Mouse (Mus musculus): ENCODE data around the gene BC052040. TPM values are rescaled to one million over a fixed set of nuclear protein-coding genes. Genes with fewer than 3 reads are reported as not detected.
A peak's percentile ranks its signal among the peaks of the same experiment; 100 is the strongest.

Gene BC052040
- polyA plus RNA-seq (2016; fragmentation: Nextera tagmentation; extraction: Ambion mirVana): 13.3 and 15.9 TPM in 2 replicates

DNA sequence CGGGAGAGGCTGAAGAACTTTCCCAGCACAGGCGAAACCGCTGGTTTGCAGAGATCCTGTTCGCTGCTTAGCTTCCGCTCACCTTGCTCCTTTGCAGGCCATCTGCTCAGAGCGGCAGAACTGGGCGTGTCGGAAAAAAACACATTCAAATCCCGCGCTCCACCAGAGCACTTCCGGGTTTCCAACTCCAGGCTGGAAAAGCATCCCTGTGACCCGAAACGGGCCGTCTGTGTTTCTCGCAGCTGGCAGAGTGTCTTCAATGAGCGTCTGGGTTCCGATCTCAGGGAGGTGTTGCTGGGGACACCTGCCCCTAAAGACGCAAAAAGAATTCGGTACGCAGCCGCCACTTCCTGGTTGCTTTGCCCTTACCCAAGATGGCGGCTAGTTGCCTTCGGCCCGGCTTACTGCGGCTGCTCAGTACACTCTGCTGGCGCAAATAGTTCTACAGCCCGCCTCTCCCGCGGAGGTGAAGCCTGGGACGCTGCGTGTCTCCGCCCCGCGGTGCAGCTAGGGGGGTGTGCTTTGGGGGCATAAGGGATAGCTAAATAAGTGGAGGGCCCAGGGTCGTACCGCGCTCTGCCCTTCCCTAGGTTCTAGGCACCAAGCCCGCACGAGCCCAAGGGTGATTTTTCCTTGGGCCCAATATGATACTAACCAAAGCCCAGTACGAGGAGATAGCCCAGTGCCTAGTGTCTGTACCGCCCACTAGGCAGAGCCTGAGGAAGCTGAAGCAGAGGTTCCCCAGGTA lies at the start of gene BC052040:
Gene BC052040 (plus strand): TSS at position 476 of the 748 bp plus-strand sequence.
- H3K36me3 ChIP-seq: no peaks in the 10 kb centered on the region
- under 1% methylated on average over 41 of the region's 41 CpGs for WGBS

DNA sequence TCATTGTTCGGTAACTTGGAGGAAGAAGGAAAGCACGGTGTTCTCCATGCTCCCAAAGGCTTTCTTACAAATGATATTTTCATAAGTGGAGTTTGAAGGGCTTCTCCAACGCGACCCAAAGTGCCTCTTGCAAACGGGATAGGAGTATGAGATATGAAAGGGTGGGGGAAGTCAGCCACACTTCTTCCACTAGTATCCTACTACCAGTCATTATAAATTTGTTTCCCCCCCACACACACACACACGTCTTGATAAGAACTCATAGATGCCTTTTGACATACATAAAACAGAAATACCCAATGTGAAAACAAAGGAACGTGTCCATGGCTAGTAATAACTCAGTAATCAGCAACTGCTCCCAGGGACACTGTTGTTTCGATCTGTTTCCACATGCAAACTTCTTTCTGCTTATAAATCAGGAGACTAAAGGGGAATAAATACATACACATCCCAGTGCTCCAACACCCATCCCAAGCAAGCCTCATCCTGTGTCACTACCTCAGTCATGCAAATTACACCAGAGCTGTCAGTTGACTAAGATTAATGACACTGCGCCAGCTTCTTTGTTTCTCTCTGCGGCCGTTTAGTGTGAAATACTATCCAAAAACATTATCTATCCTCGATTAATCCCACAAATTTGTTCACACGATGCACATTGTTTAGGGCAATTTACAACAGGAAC lies 43.4 kb upstream of the BC052040 start:
- Histone ChIP-seq H3K27ac (no peak overlapping the region), H3K4me3 (no peak overlapping the region), H3K27me3 (replicated peaks) (no peaks in the 10 kb centered on the region), H3K36me3 (no peaks in the 10 kb centered on the region), H3K9me3 (no peaks in the 10 kb centered on the region), H3K9ac (no peak overlapping the region), H3K4me1 (peaks cover 15% of the 10 kb centered on the region), H3K4me2 (replicated peaks) (peak overlapping the region; percentile 24)
- ATAC-seq (ENCODE audit: low FRiP score, low read depth): peak; percentile 93
- 23% methylated on average over 13 of the region's 13 CpGs for WGBS

More for the DNA sequence above, at the start of gene BC052040:
- peak within 1 kb of the TSS; percentile 70 for H3K4me2 ChIP-seq (replicated peaks)
- peaks cover 16% of the 10 kb centered on the region; the same call in 1 of the 2 replicates for H3K4me1 ChIP-seq
- H3K4me3 ChIP-seq: peak within 1 kb of the TSS; percentile 69
- H3K9ac ChIP-seq: peak within 1 kb of the TSS; percentile 54
- H3K27ac ChIP-seq: no peak within 1 kb of the TSS
- no peaks in the 10 kb centered on the region for H3K27me3 ChIP-seq (replicated peaks)
- no peaks in the 10 kb centered on the region for H3K9me3 ChIP-seq
- ATAC-seq (ENCODE audit: low FRiP score, low read depth): peak; percentile 96

DNA sequence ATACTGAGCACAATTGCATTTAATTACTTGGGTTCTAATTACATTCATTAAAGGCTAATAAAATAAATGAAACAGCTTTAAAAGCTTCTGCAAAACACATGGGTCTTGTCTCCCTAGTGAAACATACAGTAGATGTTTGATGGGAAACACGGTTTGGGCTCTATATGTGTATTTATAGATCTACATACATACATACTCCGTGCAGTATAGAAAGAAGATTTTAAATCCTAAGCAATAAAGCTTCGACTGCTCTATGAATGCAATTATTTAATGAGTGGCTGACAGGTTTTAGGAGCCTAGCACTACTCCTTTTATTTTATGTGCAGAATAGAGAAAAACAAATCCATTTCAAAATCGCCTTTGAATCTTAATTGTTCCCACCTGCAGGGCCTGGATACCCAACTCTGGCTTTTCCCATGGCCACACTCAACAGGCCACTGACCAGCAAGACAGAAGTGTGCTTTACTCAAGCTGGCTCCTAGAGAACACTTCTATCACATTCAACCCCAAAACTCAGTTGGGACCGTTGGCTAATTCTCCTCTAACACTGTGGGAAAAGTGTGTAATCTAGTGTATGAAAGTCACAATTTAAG lies 42.7 kb upstream of the BC052040 start:
- Histone ChIP-seq H3K4me1 (peaks cover 15% of the 10 kb centered on the region), H3K4me3 (no peak overlapping the region), H3K9ac (no peak overlapping the region), H3K27me3 (replicated peaks) (no peaks in the 10 kb centered on the region), H3K9me3 (no peaks in the 10 kb centered on the region), H3K27ac (no peak overlapping the region), H3K36me3 (no peaks in the 10 kb centered on the region), H3K4me2 (replicated peaks) (0 out of 2 replicates have a peak overlapping the region, but pooled peaks have one; percentile 24)
- peak; percentile 73 for ATAC-seq (ENCODE audit: low FRiP score, low read depth)
- 34% methylated on average over 5 of the region's 5 CpGs for whole genome bisulfite sequencing

DNA sequence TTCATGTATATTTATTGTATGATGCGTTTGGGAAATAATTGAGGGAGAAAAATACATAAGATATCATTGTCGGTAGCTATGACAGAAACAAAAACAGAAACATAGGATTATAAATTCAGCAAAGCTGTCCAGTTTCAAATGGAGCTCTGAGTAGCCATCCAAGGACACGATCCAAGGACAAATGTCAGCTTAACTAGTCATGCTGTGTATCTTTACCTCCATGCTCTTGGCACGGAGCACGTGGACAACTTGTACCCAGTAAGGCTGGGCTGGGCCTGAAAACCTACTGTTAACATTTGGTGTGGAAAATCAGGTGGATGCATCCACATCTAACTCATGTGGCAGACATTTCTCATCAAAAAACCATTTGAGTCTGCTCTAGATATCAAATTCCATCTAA lies 41.8 kb upstream of the BC052040 start:
- Histone ChIP-seq H3K9ac (no peak overlapping the region), H3K27me3 (replicated peaks) (no peaks in the 10 kb centered on the region), H3K27ac (no peak overlapping the region), H3K4me1 (peaks cover 15% of the 10 kb centered on the region), H3K36me3 (no peaks in the 10 kb centered on the region), H3K4me2 (replicated peaks) (no peak overlapping the region), H3K4me3 (no peak overlapping the region), H3K9me3 (no peaks in the 10 kb centered on the region)
- ATAC-seq (ENCODE audit: low FRiP score, low read depth): no peak
- WGBS: 94% methylated on average over 5 of the region's 5 CpGs

DNA sequence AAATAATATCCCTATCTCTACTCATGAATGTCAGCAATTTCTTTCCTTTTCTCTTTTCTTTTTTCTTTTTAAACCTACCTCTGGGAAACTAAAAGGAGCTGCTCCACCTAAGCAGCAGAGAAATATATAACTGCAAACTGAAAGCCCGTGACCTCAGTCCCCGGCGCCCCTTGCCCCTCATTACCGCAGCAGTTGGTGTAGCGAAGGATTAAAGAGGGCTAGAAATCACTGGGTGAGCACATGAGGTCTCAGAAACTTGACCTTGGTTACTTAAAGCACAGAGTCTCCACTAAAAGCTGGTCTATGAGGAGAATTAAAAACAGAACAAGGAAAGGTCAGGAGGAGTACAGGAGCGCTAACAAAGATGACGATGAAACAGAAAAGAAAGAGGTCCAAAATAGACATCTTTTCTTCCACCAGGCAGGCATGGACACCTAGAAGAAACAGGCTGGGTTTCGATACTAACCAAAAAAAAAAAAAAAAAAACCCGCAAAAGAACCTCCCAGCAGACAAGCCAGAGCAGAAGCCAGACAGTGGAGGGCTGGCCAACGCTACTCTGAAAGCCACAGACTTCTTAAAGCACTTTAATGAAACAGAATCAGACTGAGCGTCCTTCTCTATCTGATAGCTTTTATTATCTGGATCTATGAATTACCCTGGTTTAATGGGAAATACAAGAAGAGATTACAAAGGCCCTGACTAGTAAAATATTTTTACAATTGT lies 39.0 kb upstream of the BC052040 start:
- Histone ChIP-seq H3K36me3 (no peaks in the 10 kb centered on the region), H3K9me3 (no peaks in the 10 kb centered on the region), H3K4me2 (replicated peaks) (no peak overlapping the region), H3K4me3 (no peak overlapping the region), H3K9ac (no peak overlapping the region), H3K27ac (no peak overlapping the region), H3K4me1 (peaks cover 14% of the 10 kb centered on the region), H3K27me3 (replicated peaks) (no peaks in the 10 kb centered on the region)
- 46% methylated on average over 11 of the region's 11 CpGs for WGBS
- ATAC-seq (ENCODE audit: low FRiP score, low read depth): no peak

DNA sequence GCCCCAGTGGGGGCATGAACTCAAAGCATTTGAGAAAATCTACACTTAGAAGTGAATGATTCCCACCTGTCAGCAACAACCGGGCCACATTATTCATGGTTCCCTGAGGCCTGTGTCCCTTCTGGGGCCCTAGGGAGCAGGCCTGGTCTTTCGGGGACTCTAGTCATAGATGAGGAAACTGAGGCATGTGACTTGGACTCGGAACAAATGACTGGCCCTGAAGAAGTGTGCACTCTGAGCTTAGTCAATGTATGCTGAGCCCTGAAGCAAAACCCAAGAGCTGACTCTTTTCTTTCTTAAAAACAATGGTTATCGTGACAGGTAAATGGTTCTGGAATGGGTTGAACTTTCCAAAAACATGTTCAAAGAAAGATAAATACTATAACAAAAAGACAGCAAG lies 38.3 kb upstream of the BC052040 start:
- H3K27ac ChIP-seq: no peak overlapping the region
- H3K27me3 ChIP-seq (replicated peaks): no peaks in the 10 kb centered on the region
- no peaks in the 10 kb centered on the region for H3K36me3 ChIP-seq
- ATAC-seq (ENCODE audit: low FRiP score, low read depth): no peak
- peaks cover 8% of the 10 kb centered on the region for H3K4me1 ChIP-seq
- 55% methylated on average over 4 of the region's 4 CpGs for WGBS
- no peak overlapping the region for H3K4me3 ChIP-seq
- H3K4me2 ChIP-seq (replicated peaks): no peak overlapping the region
- H3K9ac ChIP-seq: no peak overlapping the region
- H3K9me3 ChIP-seq: no peaks in the 10 kb centered on the region

DNA sequence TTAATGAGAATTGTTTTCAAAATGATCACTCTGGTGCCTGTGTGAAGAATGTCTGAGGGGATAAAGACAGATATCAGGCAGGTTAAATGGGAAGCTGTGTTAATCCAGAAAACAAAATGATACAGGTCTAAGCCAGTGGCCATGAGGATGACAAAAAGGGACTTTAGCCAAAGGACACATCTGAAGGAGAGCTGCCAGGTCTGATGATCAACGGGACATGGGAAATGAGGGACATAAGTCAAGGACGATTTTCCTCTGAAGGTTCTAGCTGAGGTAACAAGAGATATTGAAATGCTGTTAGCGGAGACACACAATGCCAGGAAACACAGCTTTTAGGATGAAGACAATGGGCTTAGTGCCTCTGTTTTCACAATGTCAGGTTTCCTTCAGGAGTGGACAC lies 29.6 kb upstream of the BC052040 start:
- no peak overlapping the region for H3K27ac ChIP-seq
- no peak for ATAC-seq (ENCODE audit: low FRiP score, low read depth)
- H3K4me2 ChIP-seq (replicated peaks): no peak overlapping the region
- H3K36me3 ChIP-seq: no peaks in the 10 kb centered on the region
- no peaks in the 10 kb centered on the region; the same call in 1 of the 2 replicates for H3K4me1 ChIP-seq
- 84% methylated on average over 3 of the region's 3 CpGs for whole genome bisulfite sequencing
- H3K4me3 ChIP-seq: no peak overlapping the region
- H3K9ac ChIP-seq: no peak overlapping the region
- H3K27me3 ChIP-seq (replicated peaks): no peaks in the 10 kb centered on the region
- H3K9me3 ChIP-seq: no peaks in the 10 kb centered on the region

DNA sequence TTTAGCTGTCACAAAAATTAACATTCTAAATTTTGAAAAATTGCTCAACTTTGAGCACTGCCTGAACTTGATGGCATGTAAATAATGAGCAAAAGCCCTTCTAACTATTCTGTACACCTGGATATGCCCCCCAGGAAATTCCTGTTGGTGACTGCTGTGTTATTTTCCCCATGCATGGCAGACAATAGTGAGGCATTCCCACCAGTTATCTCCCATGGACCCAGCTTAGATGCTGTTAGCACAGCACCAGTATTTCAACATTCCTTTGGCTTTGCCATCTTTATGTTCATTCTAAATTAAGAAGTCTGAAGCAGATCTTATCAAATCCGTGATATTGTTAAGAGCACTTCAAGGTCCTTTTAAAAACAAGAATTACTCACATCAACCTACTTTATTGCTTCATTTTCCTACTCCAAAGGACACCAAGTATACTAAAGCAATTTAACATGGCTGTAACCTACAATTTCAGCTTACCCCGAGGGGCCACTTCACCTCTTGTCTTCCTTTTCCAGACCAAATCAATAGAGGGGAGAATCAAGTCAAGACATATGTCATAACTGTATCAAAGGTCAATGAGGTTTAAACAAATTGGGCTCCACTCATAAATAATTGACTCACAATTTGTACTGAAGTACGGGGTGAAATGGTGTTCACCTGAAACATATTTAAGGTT lies 19.2 kb upstream of the BC052040 start:
- H3K9me3 ChIP-seq: 0 out of 2 replicates have a peak, but pooled peaks cover 3% of the 10 kb centered on the region
- no peaks in the 10 kb centered on the region for H3K27me3 ChIP-seq (replicated peaks)
- 72% methylated on average over 3 of the region's 3 CpGs for WGBS
- no peak for ATAC-seq (ENCODE audit: low FRiP score, low read depth)
- no peak overlapping the region for H3K9ac ChIP-seq
- no peak overlapping the region for H3K27ac ChIP-seq
- H3K4me1 ChIP-seq: no peaks in the 10 kb centered on the region
- no peak overlapping the region for H3K4me2 ChIP-seq (replicated peaks)
- H3K36me3 ChIP-seq: no peaks in the 10 kb centered on the region
- H3K4me3 ChIP-seq: no peak overlapping the region

DNA sequence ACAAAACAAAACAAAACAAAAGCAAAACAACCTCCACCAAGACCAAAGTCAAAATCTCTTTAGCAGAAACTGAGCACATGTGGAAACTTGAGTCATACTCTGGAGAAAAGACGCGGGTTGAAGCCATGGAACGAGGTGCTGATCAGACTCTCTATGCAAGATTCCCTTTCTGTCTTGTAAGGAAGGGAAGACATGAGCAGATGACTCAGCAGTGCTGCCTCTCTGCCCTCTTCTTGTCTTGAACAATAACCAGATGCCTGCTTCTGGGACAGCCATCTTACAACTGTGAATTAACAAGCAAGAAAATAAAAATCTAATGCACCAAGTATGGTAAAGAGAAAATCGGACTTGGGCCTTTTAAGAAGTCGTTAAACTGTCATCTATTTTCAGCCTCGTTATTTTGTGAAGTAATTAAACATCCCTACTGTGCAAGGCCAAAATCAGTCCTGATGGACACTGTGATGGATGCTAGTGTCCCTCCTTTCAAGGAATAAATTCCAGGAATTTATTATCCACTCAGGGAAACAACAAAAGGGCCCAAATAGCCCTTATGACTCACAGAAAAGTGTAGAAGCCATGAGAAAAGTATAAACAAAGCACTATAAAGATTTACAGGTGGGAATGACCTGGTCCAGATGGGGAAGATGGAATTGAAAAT lies 18.0 kb upstream of the BC052040 start:
- Histone ChIP-seq H3K9me3 (0 out of 2 replicates have a peak, but pooled peaks cover 3% of the 10 kb centered on the region), H3K27ac (no peak overlapping the region), H3K9ac (no peak overlapping the region), H3K4me1 (no peaks in the 10 kb centered on the region), H3K27me3 (replicated peaks) (no peaks in the 10 kb centered on the region), H3K4me2 (replicated peaks) (no peak overlapping the region), H3K4me3 (no peak overlapping the region), H3K36me3 (no peaks in the 10 kb centered on the region)
- WGBS: 70% methylated on average over 6 of the region's 6 CpGs
- no peak for ATAC-seq (ENCODE audit: low FRiP score, low read depth)

DNA sequence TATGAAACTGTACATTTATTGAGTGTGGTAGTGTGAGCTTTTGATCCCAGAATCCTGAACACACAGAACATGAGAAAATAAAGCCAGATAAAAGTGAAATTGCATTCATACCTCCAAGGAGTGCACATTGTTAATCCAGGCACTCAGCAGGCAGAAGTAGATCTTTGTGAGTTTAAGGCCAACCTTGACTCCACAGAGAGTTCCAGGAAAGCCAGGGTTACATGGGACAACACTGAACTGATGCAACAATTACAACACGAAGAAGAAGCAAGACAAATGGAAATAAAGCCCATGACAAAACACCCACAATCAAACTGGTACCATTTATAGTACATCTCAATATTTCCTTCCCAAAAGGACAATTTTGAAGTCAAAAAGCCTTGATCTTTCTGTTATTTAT lies 9.5 kb upstream of the BC052040 start:
- no peak overlapping the region for H3K9ac ChIP-seq
- no peak overlapping the region for H3K4me2 ChIP-seq (replicated peaks)
- 89% methylated on average over 1 of the region's 1 CpGs for WGBS
- no peaks in the 10 kb centered on the region for H3K9me3 ChIP-seq
- no peak for ATAC-seq (ENCODE audit: low FRiP score, low read depth)
- no peak overlapping the region for H3K4me3 ChIP-seq
- H3K4me1 ChIP-seq: no peaks in the 10 kb centered on the region
- no peaks in the 10 kb centered on the region for H3K27me3 ChIP-seq (replicated peaks)
- H3K36me3 ChIP-seq: no peaks in the 10 kb centered on the region
- no peak overlapping the region for H3K27ac ChIP-seq

DNA sequence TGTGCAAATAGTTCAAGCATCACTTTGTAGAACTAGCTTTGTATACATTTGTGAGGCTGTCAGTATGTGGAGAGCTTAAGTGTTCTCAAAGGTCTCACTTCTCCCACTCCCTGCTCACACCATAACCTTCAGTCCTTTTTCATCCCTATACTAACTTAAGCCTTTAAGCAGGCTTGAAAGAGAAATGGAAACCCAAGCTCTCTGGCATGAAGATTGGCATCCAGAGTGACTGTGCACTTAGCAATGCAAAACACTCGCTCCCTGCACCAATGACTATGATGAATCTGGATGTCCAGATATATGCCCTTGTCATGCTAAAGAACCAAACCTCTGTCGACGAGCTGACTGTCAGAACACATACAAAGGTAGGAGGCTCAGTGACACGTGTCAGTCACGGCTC lies 6.7 kb upstream of the BC052040 start:
- no peaks in the 10 kb centered on the region for H3K9me3 ChIP-seq
- WGBS: 79% methylated on average over 5 of the region's 5 CpGs
- no peaks in the 10 kb centered on the region for H3K27me3 ChIP-seq (replicated peaks)
- H3K27ac ChIP-seq: no peak overlapping the region
- no peak overlapping the region for H3K9ac ChIP-seq
- ATAC-seq (ENCODE audit: low FRiP score, low read depth): no peak
- H3K36me3 ChIP-seq: no peaks in the 10 kb centered on the region
- no peak overlapping the region for H3K4me2 ChIP-seq (replicated peaks)
- H3K4me3 ChIP-seq: no peak overlapping the region
- H3K4me1 ChIP-seq: 0 out of 2 replicates have a peak, but pooled peaks cover 6% of the 10 kb centered on the region
